Mouse (Mus musculus) CD8-positive naive resting alpha-beta T cell, adult 57 days (primary cell): ENCODE data around the gene Frem1. TPM values are rescaled to one million over a fixed set of nuclear protein-coding genes. Genes with fewer than 3 reads are reported as not detected.

ENCODE experiments used
- total RNA-seq: library from RNA; stranded (reverse); gene quantifications from one replicate; pipeline ENCODE4 v1.2.4, GENCODE M21; 2023

Frem1 gene
- total RNA-seq: not detected

GRCm38 (mm10) chr4:83051634-83052577 is at the start of gene Frem1:
TSS of gene Frem1 (minus strand) at chr4:83052339.

GRCm38 (mm10) chr4:82884636-82885534 is 167.3 kb downstream of the Frem1 start, which contains the start of gene Cer1:
TSS of gene Cer1 (minus strand) at chr4:82885148.

GRCm38 (mm10) chr4:82859131-82860125 is 192.7 kb downstream of the Frem1 start, which contains the start of gene Zdhhc21:
TSS of gene Zdhhc21 (minus strand) at chr4:82859958.

Other genes with a start within 250 kb of the Frem1 start
- gene Zdhhc21, start 192.4 kb downstream of the Frem1 start, total RNA-seq: 26.6 TPM
- not detected for gene Cer1, start 167.2 kb downstream of the Frem1 start, total RNA-seq